Mouse (Mus musculus): Measurements from ENCODE around the gene Akr1c13. TPM values are rescaled to one million over a fixed set of nuclear protein-coding genes. Genes with fewer than 3 reads are reported as not detected.
"Not testable (repeated sequence)": the region's sequence is repeated elsewhere in the genome, so short reads cannot be mapped to it uniquely, and the experiment has no call there.

The Akr1c13 gene
- polyA plus RNA-seq (2015; fragmentation: Nextera tagmentation; extraction: Ambion mirVana): 145 and 160 TPM in 2 replicates

- H3K4me3 ChIP-seq (replicated peaks; ENCODE audit: low read length): peak within 1 kb of the TSS; percentile 39
- no peaks in the 10 kb centered on the region for H3K36me3 ChIP-seq (ENCODE audit: control insufficient read depth, insufficient read depth, low read length)
- H3K9me3 ChIP-seq (replicated peaks; ENCODE audit: control insufficient read depth, low read length): no peaks in the 10 kb centered on the region
- peak; percentile 95 for ATAC-seq (ENCODE audit: insufficient read depth, low FRiP score)
- no peaks in the 10 kb centered on the region for H3K27me3 ChIP-seq (ENCODE audit: control insufficient read depth, insufficient read depth, low read length)
- H3K4me1 ChIP-seq (ENCODE audit: control insufficient read depth, insufficient read depth, low read length): no peaks in the 10 kb centered on the region
- peak within 1 kb of the TSS; percentile 34 for H3K27ac ChIP-seq (ENCODE audit: low read length)
- peak within 1 kb of the TSS; percentile 40 for H3K4me2 ChIP-seq (ENCODE audit: low read depth, low read length)
- peak within 1 kb of the TSS; percentile 47; the same call in 1 of the 2 replicates for H3K9ac ChIP-seq (ENCODE audit: low read length)
- WGBS: 33% methylated on average over 3 of the region's 3 CpGs
Observed at GRCm38 (mm10) chr13:4190904-4191303, at the start of gene Akr1c13. Gene Akr1c13 (plus strand): TSS chr13:4191150.

GRCm38 (mm10) chr13:4144261-4144660, 46.7 kb upstream of the Akr1c13 start:
- Histone ChIP-seq H3K4me3 (replicated peaks; ENCODE audit: low read length) (no peak overlapping the region), H3K27ac (ENCODE audit: low read length) (no peak overlapping the region), H3K27me3 (ENCODE audit: control insufficient read depth, insufficient read depth, low read length) (no peaks in the 10 kb centered on the region), H3K9ac (ENCODE audit: low read length) (no peak overlapping the region), H3K9me3 (replicated peaks; ENCODE audit: control insufficient read depth, low read length) (no peaks in the 10 kb centered on the region), H3K36me3 (ENCODE audit: control insufficient read depth, insufficient read depth, low read length) (no peaks in the 10 kb centered on the region), H3K4me2 (ENCODE audit: low read depth, low read length) (no peak overlapping the region), H3K4me1 (ENCODE audit: control insufficient read depth, insufficient read depth, low read length) (no peaks in the 10 kb centered on the region)
- ATAC-seq (ENCODE audit: insufficient read depth, low FRiP score): no peak
- WGBS: 78% methylated on average over 1 of the region's 1 CpGs

- H3K27me3 ChIP-seq (ENCODE audit: control insufficient read depth, insufficient read depth, low read length): no peaks in the 10 kb centered on the region
- no peaks in the 10 kb centered on the region for H3K4me1 ChIP-seq (ENCODE audit: control insufficient read depth, insufficient read depth, low read length)
- 76% methylated on average over 5 of the region's 5 CpGs for WGBS
- H3K4me3 ChIP-seq (replicated peaks; ENCODE audit: low read length): no peak within 1 kb of the TSS
- no peak for ATAC-seq (ENCODE audit: insufficient read depth, low FRiP score)
- no peaks in the 10 kb centered on the region for H3K9me3 ChIP-seq (replicated peaks; ENCODE audit: control insufficient read depth, low read length)
- no peaks in the 10 kb centered on the region for H3K36me3 ChIP-seq (ENCODE audit: control insufficient read depth, insufficient read depth, low read length)
- no peak within 1 kb of the TSS for H3K27ac ChIP-seq (ENCODE audit: low read length)
- no peak within 1 kb of the TSS for H3K9ac ChIP-seq (ENCODE audit: low read length)
- no peak within 1 kb of the TSS for H3K4me2 ChIP-seq (ENCODE audit: low read depth, low read length)
Observed at GRCm38 (mm10) chr13:4150518-4150917, 40.4 kb upstream of the Akr1c13 start, which contains the start of gene Akr1c18. Gene Akr1c18 (minus strand): TSS chr13:4150654.

- 63% methylated on average over 2 of the region's 2 CpGs for WGBS
Observed at GRCm38 (mm10) chr13:4152908-4153307, 38.0 kb upstream of the Akr1c13 start.

GRCm38 (mm10) chr13:4153593-4153992, 37.4 kb upstream of the Akr1c13 start:
- Histone ChIP-seq H3K4me3 (replicated peaks; ENCODE audit: low read length) (no peak overlapping the region), H3K4me1 (ENCODE audit: control insufficient read depth, insufficient read depth, low read length) (no peaks in the 10 kb centered on the region), H3K9me3 (replicated peaks; ENCODE audit: control insufficient read depth, low read length) (no peaks in the 10 kb centered on the region), H3K36me3 (ENCODE audit: control insufficient read depth, insufficient read depth, low read length) (no peaks in the 10 kb centered on the region), H3K9ac (ENCODE audit: low read length) (no peak overlapping the region), H3K4me2 (ENCODE audit: low read depth, low read length) (no peak overlapping the region), H3K27ac (ENCODE audit: low read length) (no peak overlapping the region), H3K27me3 (ENCODE audit: control insufficient read depth, insufficient read depth, low read length) (no peaks in the 10 kb centered on the region)
- no peak for ATAC-seq (ENCODE audit: insufficient read depth, low FRiP score)
- WGBS: 76% methylated on average over 3 of the region's 3 CpGs

More at GRCm38 (mm10) chr13:4152908-4153307, 38.0 kb upstream of the Akr1c13 start:
- H3K9me3 ChIP-seq (replicated peaks; ENCODE audit: control insufficient read depth, low read length): no peaks in the 10 kb centered on the region
- no peak for ATAC-seq (ENCODE audit: insufficient read depth, low FRiP score)
- H3K4me3 ChIP-seq (replicated peaks; ENCODE audit: low read length): no peak overlapping the region
- no peaks in the 10 kb centered on the region for H3K4me1 ChIP-seq (ENCODE audit: control insufficient read depth, insufficient read depth, low read length)
- no peak overlapping the region for H3K9ac ChIP-seq (ENCODE audit: low read length)
- H3K36me3 ChIP-seq (ENCODE audit: control insufficient read depth, insufficient read depth, low read length): no peaks in the 10 kb centered on the region
- no peak overlapping the region for H3K4me2 ChIP-seq (ENCODE audit: low read depth, low read length)
- H3K27ac ChIP-seq (ENCODE audit: low read length): no peak overlapping the region
- no peaks in the 10 kb centered on the region for H3K27me3 ChIP-seq (ENCODE audit: control insufficient read depth, insufficient read depth, low read length)

- no peak for ATAC-seq (ENCODE audit: insufficient read depth, low FRiP score)
Observed at GRCm38 (mm10) chr13:4155286-4155685, 35.7 kb upstream of the Akr1c13 start.

GRCm38 (mm10) chr13:4168006-4168405, 22.9 kb upstream of the Akr1c13 start:
- Histone ChIP-seq H3K27ac (ENCODE audit: low read length) (no peak overlapping the region), H3K36me3 (ENCODE audit: control insufficient read depth, insufficient read depth, low read length) (no peaks in the 10 kb centered on the region), H3K9ac (ENCODE audit: low read length) (no peak overlapping the region), H3K9me3 (replicated peaks; ENCODE audit: control insufficient read depth, low read length) (no peaks in the 10 kb centered on the region), H3K4me3 (replicated peaks; ENCODE audit: low read length) (no peak overlapping the region), H3K27me3 (ENCODE audit: control insufficient read depth, insufficient read depth, low read length) (no peaks in the 10 kb centered on the region), H3K4me2 (ENCODE audit: low read depth, low read length) (no peak overlapping the region), H3K4me1 (ENCODE audit: control insufficient read depth, insufficient read depth, low read length) (no peaks in the 10 kb centered on the region)
- no peak for ATAC-seq (ENCODE audit: insufficient read depth, low FRiP score)
- WGBS: 55% methylated on average over 1 of the region's 1 CpGs

More at GRCm38 (mm10) chr13:4155286-4155685, 35.7 kb upstream of the Akr1c13 start:
- 78% methylated on average over 2 of the region's 2 CpGs for WGBS
- H3K4me2 ChIP-seq (ENCODE audit: low read depth, low read length): no peak overlapping the region
- H3K4me3 ChIP-seq (replicated peaks; ENCODE audit: low read length): no peak overlapping the region
- H3K27me3 ChIP-seq (ENCODE audit: control insufficient read depth, insufficient read depth, low read length): no peaks in the 10 kb centered on the region
- no peak overlapping the region for H3K27ac ChIP-seq (ENCODE audit: low read length)
- no peaks in the 10 kb centered on the region for H3K9me3 ChIP-seq (replicated peaks; ENCODE audit: control insufficient read depth, low read length)
- H3K4me1 ChIP-seq (ENCODE audit: control insufficient read depth, insufficient read depth, low read length): no peaks in the 10 kb centered on the region
- no peak overlapping the region for H3K9ac ChIP-seq (ENCODE audit: low read length)
- H3K36me3 ChIP-seq (ENCODE audit: control insufficient read depth, insufficient read depth, low read length): no peaks in the 10 kb centered on the region

GRCm38 (mm10) chr13:4172978-4173377, 18.0 kb upstream of the Akr1c13 start:
- H3K4me1 ChIP-seq (ENCODE audit: control insufficient read depth, insufficient read depth, low read length): no peaks in the 10 kb centered on the region
- H3K27ac ChIP-seq (ENCODE audit: low read length): no peak overlapping the region
- WGBS: 31% methylated on average over 2 of the region's 2 CpGs
- H3K9me3 ChIP-seq (replicated peaks; ENCODE audit: control insufficient read depth, low read length): no peaks in the 10 kb centered on the region
- H3K36me3 ChIP-seq (ENCODE audit: control insufficient read depth, insufficient read depth, low read length): no peaks in the 10 kb centered on the region
- no peak overlapping the region for H3K4me2 ChIP-seq (ENCODE audit: low read depth, low read length)
- no peak overlapping the region for H3K9ac ChIP-seq (ENCODE audit: low read length)
- H3K27me3 ChIP-seq (ENCODE audit: control insufficient read depth, insufficient read depth, low read length): no peaks in the 10 kb centered on the region
- no peak overlapping the region for H3K4me3 ChIP-seq (replicated peaks; ENCODE audit: low read length)
- ATAC-seq (ENCODE audit: insufficient read depth, low FRiP score): no peak

GRCm38 (mm10) chr13:4181321-4181720, 9.6 kb upstream of the Akr1c13 start:
- not testable (repeated sequence) for H3K27me3 ChIP-seq (ENCODE audit: control insufficient read depth, insufficient read depth, low read length); H3K4me1 ChIP-seq (ENCODE audit: control insufficient read depth, insufficient read depth, low read length); H3K9me3 ChIP-seq (replicated peaks; ENCODE audit: control insufficient read depth, low read length); ATAC-seq (ENCODE audit: insufficient read depth, low FRiP score); H3K9ac ChIP-seq (ENCODE audit: low read length); H3K4me3 ChIP-seq (replicated peaks; ENCODE audit: low read length); H3K4me2 ChIP-seq (ENCODE audit: low read depth, low read length); H3K27ac ChIP-seq (ENCODE audit: low read length); H3K36me3 ChIP-seq (ENCODE audit: control insufficient read depth, insufficient read depth, low read length)
- 92% methylated on average over 4 of the region's 4 CpGs for WGBS
